Mouse (Mus musculus) intestine, postnatal 0 days (tissue): ENCODE data around the gene Rassf6. TPM values are rescaled to one million over a fixed set of nuclear protein-coding genes. Genes with fewer than 3 reads are reported as not detected.
A peak's percentile ranks its signal among the peaks of the same experiment; 100 is the strongest.
"Not testable (repeated sequence)": the region's sequence is repeated elsewhere in the genome, so short reads cannot be mapped to it uniquely, and the experiment has no call there.

ENCODE experiments used
- ATAC-seq: fragments of 200-750 bp; cut with Nextera tagmentation; 2 replicates; pipeline ENCODE4 v1.8.0; 2017; ENCODE audit warnings: mild to moderate bottlenecking, moderate TSS enrichment, moderate library complexity
- H3K27ac ChIP-seq: fragments of 300-500 bp; sonication (generic); 2 replicates; pipeline ENCODE4 v1.5.1; 2014; ENCODE audit warnings: mild to moderate bottlenecking, low read depth, low read length, moderate library complexity
- H3K27me3 ChIP-seq: fragments of 300-500 bp; sonication (generic); replicated peaks from 2 replicates; pipeline ENCODE4 v1.6.1; 2014; ENCODE audit warnings: low read length, mixed read lengths; ENCODE audit not compliant: control insufficient read depth, insufficient read depth
- H3K36me3 ChIP-seq: fragments of 300-500 bp; sonication (generic); 2 replicates; pipeline ENCODE4 v1.6.1; 2014; ENCODE audit warnings: mild to moderate bottlenecking, moderate library complexity; ENCODE audit not compliant: control insufficient read depth, insufficient read depth
- H3K4me1 ChIP-seq: fragments of 300-500 bp; sonication (generic); replicated peaks from 2 replicates; pipeline ENCODE4 v1.6.1; 2014; ENCODE audit warnings: antibody characterized with exemption, low read length, mixed read lengths; ENCODE audit not compliant: control insufficient read depth, insufficient read depth
- H3K4me2 ChIP-seq: fragments of 300-500 bp; sonication (generic); replicated peaks from 2 replicates; pipeline ENCODE4 v1.6.1; 2014; ENCODE audit warnings: low read depth, mild to moderate bottlenecking, moderate library complexity
- H3K4me3 ChIP-seq: fragments of 300-500 bp; sonication (generic); 2 replicates; pipeline ENCODE4 v1.5.1; 2014; ENCODE audit warnings: low read depth, low read length
- H3K9ac ChIP-seq: fragments of 300-500 bp; sonication (generic); 2 replicates; pipeline ENCODE4 v1.6.1; 2014; ENCODE audit warnings: mild to moderate bottlenecking, low read depth, low read length
- H3K9me3 ChIP-seq: fragments of 300-500 bp; sonication (generic); 2 replicates; pipeline ENCODE4 v1.6.1; 2016; ENCODE audit warnings: mixed run types; ENCODE audit not compliant: control insufficient read depth
- CTCF ChIP-seq: sonication (generic); IDR thresholded peaks from 2 replicates; pipeline ENCODE4 v1.5.1; 2016; ENCODE audit warnings: low read depth, mild to moderate bottlenecking, control low read depth, antibody characterized with exemption, moderate library complexity
- WGBS: fragments of 180-500 bp; shearing (Covaris S2); extraction: QIAGEN DNeasy Blood & Tissue Kit; methylation state at CpG from one replicate; pipeline ENCODE4 v1.1.7; 2014; 5-methylcytosine and 5-hydroxymethylcytosine counted together
- polyA plus RNA-seq: library from polyadenylated mRNA; unstranded; fragments of >200 nt; fragmentation: Nextera tagmentation; extraction: Ambion mirVana; gene quantifications from 2 replicates; pipeline ENCODE4 v1.2.1, GENCODE M21; 2015

Rassf6 gene
- polyA plus RNA-seq, 1 experiment from 2014 or later = 30.7 TPM

DNA sequence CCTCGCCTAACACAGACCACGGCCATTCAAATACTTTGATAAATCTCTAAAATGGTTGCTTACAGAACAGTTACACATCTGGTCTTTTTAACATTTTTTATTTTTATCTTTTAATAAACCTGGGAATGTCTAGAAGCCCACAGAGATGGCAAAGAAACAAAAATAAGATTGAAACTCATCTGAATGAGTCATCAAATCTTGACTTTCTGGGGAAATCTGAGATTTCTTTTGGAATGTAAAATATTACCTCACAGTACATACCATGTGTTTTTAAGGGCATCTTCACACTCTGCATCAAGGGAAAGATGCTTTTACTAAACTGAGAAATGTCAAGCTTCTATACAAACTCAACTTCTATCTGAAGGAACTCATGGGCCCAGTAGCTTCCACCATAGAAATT, 19.1 kb downstream of the Rassf6 start:
- Histone ChIP-seq H3K4me2 (no peak overlapping the region), H3K9ac (no peak overlapping the region), H3K36me3 (peaks cover 12% of the 10 kb centered on the region; the same call in 1 of the 2 replicates), H3K4me1 (0 out of 2 replicates have a peak, but pooled peaks cover 3% of the 10 kb centered on the region), H3K27ac (peak overlapping the region; percentile 82; the same call in 1 of the 2 replicates), H3K9me3 (no peaks in the 10 kb centered on the region), H3K4me3 (no peak overlapping the region), H3K27me3 (no peaks in the 10 kb centered on the region)
- TF ChIP-seq CTCF = no peak
- 92% methylated on average over 2 of the region's 2 CpGs for WGBS
- no peak for ATAC-seq

DNA sequence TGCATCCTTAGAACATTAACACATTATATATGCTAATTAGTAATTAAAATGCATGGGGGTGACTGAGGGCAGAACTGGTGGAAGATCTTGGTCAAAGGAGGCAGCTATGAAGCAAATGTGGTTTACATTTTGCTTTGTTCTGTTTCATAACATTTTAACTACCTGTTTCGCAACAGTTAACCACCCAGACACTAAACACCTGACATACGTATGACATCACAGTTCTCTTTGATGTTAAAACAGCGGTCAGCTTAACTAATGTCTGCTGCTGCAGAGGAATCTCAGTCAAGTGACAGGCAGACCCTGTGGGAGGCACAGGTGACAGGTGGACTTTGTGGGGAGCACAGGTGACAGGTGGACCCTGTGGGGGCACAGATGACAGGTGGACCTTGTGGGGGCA, 22.6 kb downstream of the Rassf6 start:
- Histone ChIP-seq H3K27ac (peak overlapping the region; percentile 9; the same call in 1 of the 2 replicates), H3K4me2 (no peak overlapping the region), H3K9ac (no peak overlapping the region), H3K9me3 (no peaks in the 10 kb centered on the region), H3K36me3 (peaks cover 20% of the 10 kb centered on the region; the same call in 1 of the 2 replicates), H3K4me1 (0 out of 2 replicates have a peak, but pooled peaks cover 3% of the 10 kb centered on the region), H3K27me3 (no peaks in the 10 kb centered on the region), H3K4me3 (no peak overlapping the region)
- TF ChIP-seq CTCF = no peak
- ATAC-seq = 0 out of 2 replicates have a peak, but pooled peaks have one; percentile 24
- WGBS = 51% methylated on average over 3 of the region's 3 CpGs

GRCm38 (mm10) chr5:90612751-90613150, 27.7 kb downstream of the Rassf6 start:
- not testable (repeated sequence) for H3K9me3 ChIP-seq, H3K4me1 ChIP-seq, H3K4me3 ChIP-seq, H3K4me2 ChIP-seq, H3K27me3 ChIP-seq, H3K9ac ChIP-seq
- ATAC-seq = peak; percentile 62
- WGBS = 47% methylated on average over 1 of the region's 1 CpGs
- Histone ChIP-seq H3K27ac (peak overlapping the region; percentile 77), H3K36me3 (peaks cover 21% of the 10 kb centered on the region)

DNA sequence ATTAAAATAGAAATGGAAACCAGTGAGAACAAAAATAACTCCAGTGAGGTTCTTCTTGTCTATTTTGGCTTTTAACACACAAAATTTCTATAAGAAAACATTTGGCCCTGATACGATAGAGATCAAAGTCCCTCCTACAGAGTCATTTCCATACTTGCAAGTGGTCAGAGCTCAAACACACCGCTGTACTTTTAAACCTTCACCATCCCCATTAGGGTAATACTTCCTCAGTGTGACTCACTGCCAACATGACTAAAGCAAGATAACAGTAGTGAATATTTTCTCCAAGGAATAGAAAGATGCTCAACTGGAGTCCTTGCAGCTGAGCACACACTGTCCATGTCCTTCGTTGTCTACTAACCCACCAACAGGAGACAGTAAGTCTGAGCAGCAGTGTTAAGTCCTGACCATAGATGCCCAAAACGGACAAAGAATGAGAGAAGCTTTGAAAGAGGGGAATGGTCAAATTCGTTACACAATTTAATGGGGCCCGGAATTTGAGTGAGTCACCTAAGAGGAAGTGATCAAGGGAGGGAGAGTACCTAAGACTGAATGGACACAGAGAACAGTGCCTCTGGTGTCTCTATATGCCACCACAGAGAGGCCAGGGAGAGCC, 28.4 kb downstream of the Rassf6 start:
- TF ChIP-seq CTCF = no peak
- WGBS = 52% methylated on average over 6 of the region's 6 CpGs
- H3K27ac ChIP-seq = peak overlapping the region; percentile 77

GRCm38 (mm10) chr5:90611388-90611787, 29.1 kb downstream of the Rassf6 start:
- 70% methylated on average over 3 of the region's 3 CpGs for WGBS

More for the DNA sequence above, 28.4 kb downstream of the Rassf6 start:
- ATAC-seq = peak; percentile 94
- no peak overlapping the region for H3K9ac ChIP-seq
- H3K9me3 ChIP-seq = no peaks in the 10 kb centered on the region
- H3K27me3 ChIP-seq = no peaks in the 10 kb centered on the region
- 0 out of 2 replicates have a peak, but pooled peaks cover 5% of the 10 kb centered on the region for H3K4me1 ChIP-seq
- H3K4me2 ChIP-seq = no peak overlapping the region
- no peak overlapping the region for H3K4me3 ChIP-seq
- H3K36me3 ChIP-seq = peaks cover 21% of the 10 kb centered on the region

DNA sequence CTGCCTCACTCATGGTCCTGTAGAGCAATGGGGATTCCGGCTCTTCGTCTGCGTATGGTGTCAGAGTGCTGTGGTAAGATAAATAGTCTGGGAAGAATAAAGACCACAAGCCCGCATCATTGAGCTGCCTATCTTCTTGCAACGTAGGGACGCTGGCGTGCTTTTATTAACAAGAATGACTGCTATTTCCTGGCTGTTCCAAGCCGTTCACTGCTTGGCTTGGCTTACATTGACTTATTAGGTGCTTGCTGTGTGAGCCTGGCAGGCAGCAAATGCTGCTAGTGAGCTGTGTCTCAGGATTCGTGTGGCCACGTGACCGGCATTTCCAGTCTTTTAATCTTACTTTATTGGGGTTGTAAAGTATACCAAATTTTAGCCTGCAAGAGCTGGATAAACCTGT, 31.6 kb downstream of the Rassf6 start:
- H3K9ac ChIP-seq = no peak overlapping the region
- H3K4me2 ChIP-seq = no peak overlapping the region
- ATAC-seq = no peak

More at GRCm38 (mm10) chr5:90611388-90611787, 29.1 kb downstream of the Rassf6 start:
- no peak for TF ChIP-seq CTCF
- Histone ChIP-seq H3K27me3 (no peaks in the 10 kb centered on the region), H3K4me3 (no peak overlapping the region), H3K36me3 (peaks cover 18% of the 10 kb centered on the region), H3K4me2 (no peak overlapping the region), H3K27ac (peak overlapping the region; percentile 77), H3K4me1 (0 out of 2 replicates have a peak, but pooled peaks cover 5% of the 10 kb centered on the region), H3K9ac (no peak overlapping the region), H3K9me3 (no peaks in the 10 kb centered on the region)
- ATAC-seq = peak; percentile 37

More for the DNA sequence above, 31.6 kb downstream of the Rassf6 start:
- H3K27me3 ChIP-seq = no peaks in the 10 kb centered on the region
- no peak overlapping the region for H3K4me3 ChIP-seq
- no peak for TF ChIP-seq CTCF
- 0 out of 2 replicates have a peak, but pooled peaks cover 5% of the 10 kb centered on the region for H3K4me1 ChIP-seq
- H3K36me3 ChIP-seq = peaks cover 9% of the 10 kb centered on the region
- 17% methylated on average over 11 of the region's 11 CpGs for WGBS
- no peak overlapping the region for H3K27ac ChIP-seq
- H3K9me3 ChIP-seq = no peaks in the 10 kb centered on the region
